Mouse (Mus musculus): ENCODE data around the gene Lrrc3b.

Gene Lrrc3b

DNA sequence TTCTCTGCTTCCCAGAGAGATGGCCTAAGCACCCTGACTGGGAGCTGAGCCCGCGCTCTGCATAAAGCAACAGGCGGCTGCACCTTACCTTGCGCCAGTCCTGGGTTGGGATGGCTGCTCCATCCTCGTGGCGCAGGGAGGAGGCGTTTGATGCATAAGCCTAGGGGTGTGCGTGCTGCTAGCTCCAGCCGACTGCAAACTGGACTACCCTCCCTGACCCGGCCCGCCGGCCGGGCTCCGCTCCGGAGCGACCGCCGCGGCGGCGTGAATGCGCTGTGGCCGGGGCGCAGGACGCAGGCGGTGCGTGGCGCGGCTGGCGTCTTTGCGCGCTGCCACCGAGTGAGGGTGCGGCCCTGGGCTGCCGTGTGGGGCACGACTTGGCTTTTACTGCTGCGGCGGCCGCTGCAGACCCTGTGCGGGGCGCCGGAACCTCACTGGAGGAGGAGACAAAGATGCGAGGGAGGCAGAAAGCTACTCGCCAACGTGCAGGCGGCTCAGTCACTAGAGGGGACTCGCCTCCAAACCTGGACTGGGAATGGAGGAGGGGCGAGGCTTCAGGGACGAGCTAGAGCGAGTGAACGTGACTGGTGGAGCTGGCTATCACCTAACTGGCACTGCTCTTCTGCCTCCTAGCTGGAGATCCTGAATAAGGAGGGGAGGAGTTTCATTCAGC, at the start of gene Lrrc3b:
TSS of gene Lrrc3b (minus strand) at position 503 of the 673 bp plus-strand sequence.
- no peak for DNase-seq (ENCODE audit: low read depth in 1 of 2, low spot score in 2 of 2)

DNA sequence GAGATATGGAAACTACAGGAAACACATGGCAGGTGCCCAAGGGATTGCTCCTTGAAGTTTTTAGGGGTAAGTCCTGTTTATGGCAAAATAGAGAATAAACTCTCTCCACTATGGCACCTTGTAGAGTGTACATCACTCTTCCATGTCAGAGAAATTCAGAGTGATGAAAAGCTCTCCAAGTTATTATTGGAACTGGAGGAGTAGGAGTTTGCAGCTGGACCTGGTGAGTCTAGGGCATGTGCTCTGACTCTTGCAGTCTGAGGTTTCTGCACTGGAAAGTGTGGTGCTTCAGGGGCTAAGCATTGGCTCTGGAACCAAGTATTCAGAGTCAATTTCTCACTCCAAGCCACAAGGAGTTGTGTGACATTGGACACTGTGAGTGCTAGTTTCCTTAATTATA, 38.9 kb upstream of the Lrrc3b start:
- DNase-seq (ENCODE audit: low read depth in 1 of 2, low spot score in 2 of 2), result no peak

GRCm38 (mm10) chr14:15438096-15438484, 697 bp downstream of the Lrrc3b start:
- no peak for DNase-seq (ENCODE audit: low read depth in 1 of 2, low spot score in 2 of 2)

DNA sequence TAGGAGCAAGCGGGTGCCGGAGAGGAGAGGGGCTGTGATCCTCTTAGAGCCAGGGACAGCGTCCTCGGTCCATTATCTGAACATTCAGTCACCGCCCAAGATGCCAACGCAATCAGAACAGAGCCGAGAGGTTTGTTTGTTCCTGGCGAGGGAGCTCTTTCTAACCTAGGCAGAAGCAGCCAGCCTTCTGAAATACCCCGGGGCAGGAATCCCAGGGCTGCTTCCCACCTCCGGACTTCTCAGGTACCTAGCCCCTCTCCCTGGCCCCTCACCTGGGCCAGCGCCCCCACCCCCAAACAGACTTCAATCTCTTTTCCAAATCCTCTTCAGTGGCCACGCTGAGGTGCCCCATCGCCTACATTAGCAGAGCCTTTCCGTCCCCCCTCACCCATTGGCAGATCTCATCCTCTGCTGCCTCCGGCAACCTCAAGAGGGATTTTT, 1.3 kb downstream of the Lrrc3b start:
- DNase-seq (ENCODE audit: low read depth in 1 of 2, low spot score in 2 of 2), result no peak

- DNase-seq (ENCODE audit: low read depth in 1 of 2, low spot score in 2 of 2), result no peak
Measured at GRCm38 (mm10) chr14:15437046-15437445, 1.7 kb downstream of the Lrrc3b start.

DNA sequence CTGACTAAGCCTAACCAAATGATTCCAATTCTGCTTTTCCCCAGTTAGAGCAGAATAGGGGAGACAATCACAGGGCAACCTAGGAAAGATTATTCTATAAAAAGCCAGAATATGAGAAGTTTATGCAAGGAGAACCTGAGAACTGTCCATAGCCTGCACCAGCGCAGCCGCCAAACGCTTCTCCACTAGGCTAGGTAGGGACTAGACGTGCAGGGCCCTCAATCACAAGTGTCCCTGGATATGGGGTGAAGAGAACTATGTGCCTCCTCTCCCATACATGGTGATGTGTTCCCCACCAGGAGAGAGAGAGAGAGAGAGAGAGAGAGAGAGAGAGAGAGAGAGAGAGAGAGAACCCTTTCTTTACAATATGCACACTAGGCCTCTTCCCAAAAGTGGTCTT, 2.2 kb downstream of the Lrrc3b start:
- no peak for DNase-seq (ENCODE audit: low read depth in 1 of 2, low spot score in 2 of 2)

DNA sequence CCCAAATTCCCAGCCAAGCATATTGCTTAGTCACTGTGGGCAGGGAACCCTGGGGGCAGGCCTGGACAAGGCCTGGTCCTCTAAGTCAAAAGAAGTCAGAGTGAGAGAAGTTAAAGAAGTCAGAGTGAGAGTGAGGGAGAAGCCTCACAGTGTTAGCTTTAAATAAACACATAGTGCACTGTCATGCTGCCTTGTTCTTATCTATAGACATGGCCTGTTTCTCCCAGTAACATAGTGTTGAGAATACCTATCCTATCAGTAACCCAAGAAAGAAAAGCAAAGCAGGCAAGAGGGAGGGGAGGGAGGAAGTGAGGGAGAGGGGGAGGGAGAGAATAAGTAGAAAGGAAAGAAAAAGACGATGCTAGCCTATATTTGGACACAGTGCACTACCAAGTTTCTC, 6.4 kb downstream of the Lrrc3b start:
- DNase-seq (ENCODE audit: low read depth in 1 of 2, low spot score in 2 of 2), result no peak

DNA sequence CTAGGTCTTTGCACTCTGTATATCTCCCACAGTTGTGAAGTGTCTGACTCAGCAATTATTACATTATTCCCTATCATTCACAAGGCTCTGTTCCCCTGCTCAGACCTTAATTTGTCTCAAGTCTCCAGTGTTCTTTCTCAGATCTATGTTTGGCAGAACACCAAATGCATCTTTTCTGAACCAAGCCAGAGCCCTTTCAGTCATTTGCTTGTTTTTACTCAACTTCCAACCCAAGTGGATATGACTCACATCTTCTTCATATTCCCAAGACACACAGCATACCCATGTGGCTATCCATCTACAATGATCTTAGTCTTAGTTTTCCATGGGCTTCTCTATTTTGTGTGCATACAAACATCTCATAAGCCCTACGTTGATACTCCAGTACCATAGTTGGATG, 17.2 kb downstream of the Lrrc3b start:
- no peak for DNase-seq (ENCODE audit: low read depth in 1 of 2, low spot score in 2 of 2)

DNA sequence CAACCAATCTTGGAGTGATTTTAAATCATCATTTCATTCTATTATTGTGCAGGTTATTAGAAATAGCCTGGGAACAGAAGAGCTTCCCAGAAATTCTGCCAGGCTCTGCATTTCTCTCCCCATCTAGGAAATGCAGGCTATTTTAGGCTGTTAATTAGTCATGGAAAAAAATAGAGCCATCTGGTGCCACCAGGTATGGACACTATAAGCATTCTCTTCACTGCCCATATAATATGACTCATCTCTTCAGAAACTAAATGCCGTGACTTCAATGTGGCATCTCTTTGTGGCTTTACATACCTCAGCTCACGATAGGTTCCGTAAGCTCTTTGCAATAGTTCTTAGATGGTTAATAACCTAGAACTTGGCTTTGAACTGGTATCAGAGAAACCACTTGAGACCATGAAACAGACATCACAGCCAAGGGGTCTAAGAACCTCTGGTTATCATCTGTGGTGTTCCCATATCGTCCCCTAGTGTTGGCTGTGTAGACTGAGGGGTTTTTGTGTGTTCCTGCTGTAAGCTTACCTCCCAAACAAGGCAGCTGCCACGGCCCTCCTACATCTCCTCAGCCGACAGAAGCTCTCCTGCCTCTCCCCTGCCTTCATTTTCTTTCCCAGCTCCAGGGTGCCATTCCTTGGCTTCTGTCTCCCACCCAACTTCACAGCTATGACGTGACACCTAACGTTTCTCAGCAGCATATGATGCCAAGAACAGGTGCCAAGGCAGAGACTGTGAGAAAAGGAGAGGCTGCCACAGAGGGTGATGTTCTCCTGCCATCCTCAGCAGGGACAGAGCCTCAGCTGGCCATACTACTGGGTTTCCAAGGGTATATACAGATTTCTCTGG, 27.9 kb downstream of the Lrrc3b start:
- DNase-seq (ENCODE audit: low read depth in 1 of 2, low spot score in 2 of 2), result no peak

DNA sequence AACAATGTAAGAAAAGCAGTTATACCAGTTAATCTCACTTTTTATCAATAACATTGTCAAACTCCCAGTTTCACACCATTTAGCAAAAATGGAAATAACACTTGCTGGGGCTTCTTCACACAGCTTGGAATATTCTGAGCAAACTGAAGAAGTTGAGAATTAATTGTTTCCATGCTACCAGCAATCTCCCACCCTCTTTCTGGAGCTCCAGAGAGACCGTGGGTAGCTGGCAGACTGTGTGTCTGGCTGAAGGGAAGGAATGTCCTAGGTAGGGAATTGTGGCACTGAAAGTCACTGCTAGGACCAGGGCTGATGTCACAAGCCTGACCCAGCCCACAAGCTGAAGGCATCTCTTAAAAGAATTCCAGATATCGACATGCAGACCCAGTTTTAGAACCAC, 53.3 kb downstream of the Lrrc3b start:
- DNase-seq (ENCODE audit: low read depth in 1 of 2, low spot score in 2 of 2), result no peak

- DNase-seq (ENCODE audit: low read depth in 1 of 2, low spot score in 2 of 2), result no peak
Measured at GRCm38 (mm10) chr14:15384972-15385371, 53.8 kb downstream of the Lrrc3b start.

GRCm38 (mm10) chr14:15384532-15384931, 54.3 kb downstream of the Lrrc3b start:
- DNase-seq (ENCODE audit: low read depth in 1 of 2, low spot score in 2 of 2), result no peak

DNA sequence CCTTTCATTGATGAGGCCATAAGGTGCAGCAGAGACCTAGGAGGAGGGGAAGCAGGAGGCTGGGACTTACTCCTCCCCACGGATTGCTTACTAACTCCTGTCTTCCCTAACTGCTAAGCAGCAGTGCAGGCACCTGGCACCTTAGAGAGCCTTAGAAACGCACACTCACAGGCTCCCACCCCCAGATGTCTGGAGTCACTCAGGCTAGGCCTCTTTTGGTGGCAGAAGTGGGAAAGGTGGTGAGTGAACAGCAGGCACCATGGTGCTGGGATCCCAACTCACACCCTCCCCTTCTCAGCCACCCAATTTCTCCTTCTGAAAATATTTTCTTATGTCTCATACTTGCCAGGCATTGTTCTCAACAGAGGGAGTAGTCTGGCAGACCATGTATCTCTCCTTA, 55.7 kb downstream of the Lrrc3b start:
- no peak for DNase-seq (ENCODE audit: low read depth in 1 of 2, low spot score in 2 of 2)

GRCm38 (mm10) chr14:15377368-15377767, 61.4 kb downstream of the Lrrc3b start:
- no peak for DNase-seq (ENCODE audit: low read depth in 1 of 2, low spot score in 2 of 2)

DNA sequence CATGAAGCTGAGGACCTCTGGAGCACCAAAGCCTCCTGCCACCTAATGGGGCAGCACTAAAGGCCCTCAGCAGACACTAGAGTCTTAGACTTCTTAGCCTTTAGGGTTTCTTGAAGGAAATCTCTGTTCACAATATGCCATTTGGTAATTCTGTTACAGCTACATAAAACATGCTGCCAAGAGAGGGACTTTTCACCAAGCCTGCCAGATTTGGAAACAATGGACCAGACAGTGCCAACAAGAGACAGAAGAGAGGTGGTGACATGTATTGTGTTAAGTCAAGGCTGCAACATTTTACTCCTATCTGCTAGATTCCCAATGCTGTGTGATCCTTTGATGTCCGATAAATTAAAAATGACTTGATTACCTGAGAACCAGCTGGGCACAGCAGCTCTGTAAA, 62.0 kb downstream of the Lrrc3b start:
- DNase-seq (ENCODE audit: low read depth in 1 of 2, low spot score in 2 of 2), result no peak

DNA sequence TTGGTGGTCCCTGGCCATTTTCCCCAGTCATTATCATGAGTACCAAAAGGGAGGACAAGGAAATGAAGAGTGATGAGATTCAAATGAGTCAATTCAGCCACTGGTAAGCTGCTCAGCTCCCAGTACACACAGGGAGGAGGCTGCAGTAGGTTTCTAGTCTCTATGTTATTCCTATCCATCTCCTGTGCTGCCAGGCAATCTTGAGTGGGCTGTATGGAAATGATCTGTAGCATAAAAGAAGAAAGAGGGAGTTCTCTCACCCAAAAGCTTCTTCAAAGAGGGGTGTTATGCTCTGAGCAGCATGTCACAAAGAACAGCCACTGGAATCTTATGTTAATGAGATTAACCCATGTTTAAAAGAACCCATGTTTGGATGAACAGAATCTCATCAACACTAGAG, 64.5 kb downstream of the Lrrc3b start:
- DNase-seq (ENCODE audit: low read depth in 1 of 2, low spot score in 2 of 2), result no peak

GRCm38 (mm10) chr14:15372985-15373384, 65.8 kb downstream of the Lrrc3b start:
- DNase-seq (ENCODE audit: low read depth in 1 of 2, low spot score in 2 of 2), result no peak

- no peak for DNase-seq (ENCODE audit: low read depth in 1 of 2, low spot score in 2 of 2)
Measured at GRCm38 (mm10) chr14:15365045-15365444, 73.7 kb downstream of the Lrrc3b start.

- DNase-seq (ENCODE audit: low read depth in 1 of 2, low spot score in 2 of 2), result no peak
Measured at GRCm38 (mm10) chr14:15359893-15360292, 78.9 kb downstream of the Lrrc3b start.

GRCm38 (mm10) chr14:15359134-15359533, 79.7 kb downstream of the Lrrc3b start:
- no peak for DNase-seq (ENCODE audit: low read depth in 1 of 2, low spot score in 2 of 2)

GRCm38 (mm10) chr14:15355512-15355911, 83.3 kb downstream of the Lrrc3b start:
- peak in 1 of 2 experiments; percentile 4 for DNase-seq (ENCODE audit: low read depth in 1 of 2, low spot score in 2 of 2)

DNA sequence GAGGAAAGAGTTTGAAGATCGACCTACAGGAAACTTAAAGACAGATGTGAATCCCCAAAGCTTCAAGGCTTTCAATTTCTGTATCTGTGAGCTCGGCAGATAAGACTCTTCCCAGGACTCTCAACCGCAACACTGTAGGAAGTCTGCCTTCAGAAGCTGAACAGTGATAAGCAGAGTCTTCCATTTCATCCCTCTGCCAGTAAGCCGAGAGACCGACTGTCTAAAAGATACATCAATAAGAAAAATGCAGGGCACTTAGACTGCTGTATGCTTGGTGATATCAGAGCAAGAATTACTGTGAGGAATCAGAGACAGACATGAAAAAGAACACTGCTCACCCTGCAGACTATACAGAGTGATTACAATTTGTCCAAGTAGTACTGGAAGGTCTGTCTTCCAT, 84.5 kb downstream of the Lrrc3b start:
- no peak for DNase-seq (ENCODE audit: low read depth in 1 of 2, low spot score in 2 of 2)

DNA sequence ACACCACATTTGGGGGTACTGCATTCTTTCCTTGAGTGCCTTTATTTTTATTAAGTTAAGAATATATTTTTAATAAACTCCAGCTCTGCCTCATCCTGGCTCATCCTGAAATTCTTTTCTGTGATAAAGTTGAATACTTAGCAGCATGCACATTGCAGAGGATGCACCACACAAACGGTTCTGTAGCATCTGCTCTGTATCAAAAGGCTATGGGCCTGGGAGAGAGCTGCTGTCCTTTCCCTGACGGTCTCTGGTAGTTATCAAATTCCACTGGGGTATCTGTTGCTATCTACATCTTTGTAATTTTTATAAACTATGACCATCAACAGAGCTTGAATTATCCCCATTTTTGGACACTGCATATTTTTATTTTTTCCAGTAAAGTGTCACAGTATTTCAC, 105.7 kb downstream of the Lrrc3b start:
- no peak for DNase-seq (ENCODE audit: low read depth in 1 of 2, low spot score in 2 of 2)

Data from monocyte, adult 2 months (primary cell).